Mouse (Mus musculus) ovary, postnatal 10 days (tissue): ENCODE measurements around the gene Cd209c.

ENCODE experiments used
- DNase-seq: peaks from one replicate; pipeline ENCODE4 v3.0.0; 2022; ENCODE audit warnings: low spot score

The Cd209c gene

GRCm38 (mm10) chr8:3954646-3955045, at the start of gene Cd209c:
Gene Cd209c, minus strand, starts transcription at chr8:3954746.
- DNase-seq: no peak

DNA sequence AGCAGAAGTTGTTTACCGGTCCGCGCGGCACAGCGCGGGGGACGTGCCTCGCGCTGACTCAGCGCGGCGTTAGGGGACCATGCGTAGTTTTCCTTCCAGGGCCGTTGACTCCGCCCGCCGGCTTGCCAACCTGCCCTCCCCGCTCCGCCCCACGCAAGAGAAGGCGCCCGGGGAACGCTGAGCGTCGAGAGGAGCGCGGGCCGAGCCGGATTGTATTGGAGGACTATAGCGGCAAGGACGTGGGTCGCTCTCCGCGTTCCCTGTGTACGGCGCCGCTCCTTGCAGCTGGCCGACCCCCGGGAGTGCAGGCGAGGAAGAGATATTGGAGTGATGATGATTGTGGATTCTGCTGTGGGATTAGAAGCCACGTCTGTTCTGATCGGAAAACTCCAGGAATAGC, 39.7 kb upstream of the Cd209c start:
- DNase-seq: no peak

GRCm38 (mm10) chr8:3956037-3956436, 1.5 kb upstream of the Cd209c start:
- no peak for DNase-seq

DNA sequence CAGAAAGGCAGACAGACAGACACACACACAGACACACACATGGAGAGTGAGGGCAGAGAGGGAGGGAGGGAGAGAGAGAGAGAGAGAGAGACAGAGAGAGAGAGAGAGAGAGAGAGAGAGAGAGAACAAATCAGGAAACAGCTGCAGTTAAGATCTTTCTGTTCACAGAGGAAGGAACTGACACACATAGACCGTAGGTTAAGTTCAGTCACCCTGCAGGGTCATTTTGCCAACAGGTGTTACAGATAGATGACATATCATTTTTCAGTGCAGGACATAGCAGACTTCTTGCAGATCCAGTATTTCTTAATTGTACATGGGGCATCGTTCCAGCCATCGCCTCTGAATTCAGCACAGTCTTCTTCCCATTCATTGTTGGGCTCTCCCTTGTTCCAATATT, 14.5 kb downstream of the Cd209c start:
- DNase-seq: no peak

DNA sequence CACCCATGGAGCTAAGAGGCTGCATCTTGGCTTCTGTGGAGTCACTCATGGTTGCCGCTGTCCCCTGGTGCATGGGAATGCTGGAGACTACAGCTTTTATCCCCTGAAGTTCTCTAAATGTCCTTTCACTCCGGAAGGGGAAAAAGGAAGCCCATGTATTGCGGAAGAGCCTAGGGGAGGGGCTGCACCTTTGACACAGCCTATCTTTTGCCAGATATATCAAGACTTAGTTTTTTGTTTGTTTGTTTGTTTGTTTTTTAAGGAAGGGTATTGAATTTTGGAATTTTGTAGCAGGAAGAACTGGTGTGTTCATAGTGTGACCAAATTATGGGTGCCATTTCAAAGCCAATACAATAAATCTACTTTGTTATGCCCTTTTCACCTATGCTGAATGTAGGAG, 27.8 kb downstream of the Cd209c start, which contains the start of gene Cd209b:
TSS of gene Cd209b (minus strand) at position 101 of the 400 bp plus-strand sequence.
- DNase-seq: no peak
